20 mouse cellular contexts compared by ENCODE assay signal in the genomic region with DNA sequence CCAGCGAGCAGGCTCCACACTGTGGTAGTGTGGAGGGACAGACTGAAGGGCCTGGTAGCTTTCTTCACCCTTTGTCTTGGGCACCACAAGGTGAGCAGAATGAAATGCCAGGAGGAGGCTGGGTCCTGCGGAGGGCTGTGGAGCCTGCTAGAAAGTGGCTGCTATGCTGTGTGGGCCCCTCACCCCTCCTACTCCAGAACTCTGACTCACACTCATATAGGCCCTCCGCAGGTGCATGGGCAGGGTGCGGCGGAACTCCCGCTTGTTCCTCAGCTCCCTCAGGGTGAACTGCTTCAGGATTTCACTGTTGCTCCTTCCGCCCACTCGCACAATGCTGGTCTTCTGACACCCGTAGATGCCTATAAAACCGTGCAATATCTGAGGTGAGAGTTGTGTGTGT. TPM values are rescaled to one million over a fixed set of nuclear protein-coding genes. Genes with fewer than 3 reads are reported as not detected.
DNase-seq lines count a peak whose midpoint lies in the region; ATAC-seq and TF ChIP-seq lines count a peak whose summit lies in the region.
"Had no signal": no experiment of that assay in that cellular context is flagged by ENCODE, and none has a peak within 500 bp of the region (broad histone marks: within the 10 kb centered on the region; RNA-seq: fewer than 3 reads in every experiment).

No protein-coding gene starts in this region.

- no peak for TF ChIP-seq EP300 in heart, postnatal 0 days (IDR thresholded peaks at IDR 0.05; ENCODE audit: low read depth)

- intact Hi-C loops in heart, postnatal 10 days (cut with DNase I), result no loop called here
- intact Hi-C loops in left cerebral cortex, postnatal 10 days (cut with DNase I), result no loop called here

- no peaks in the 10 kb centered on the region for H3K27me3 ChIP-seq in heart, embryonic 11.5 days (ENCODE audit: control insufficient read depth, insufficient read depth, low read length)
- no peaks in the 10 kb centered on the region for H3K27me3 ChIP-seq in heart, postnatal 0 days (ENCODE audit: control insufficient read depth, insufficient read depth, low read length)
- H3K27me3 ChIP-seq in G1E (ENCODE audit: insufficient read depth, low read length), result no peaks in the 10 kb centered on the region
- no peaks in the 10 kb centered on the region for H3K27me3 ChIP-seq in stomach, embryonic 14.5 days (ENCODE audit: control insufficient read depth, insufficient read depth, low read length)
- H3K27me3 ChIP-seq: forebrain, embryonic 13.5 days; hindbrain, embryonic 12.5 days; liver, embryonic 15.5 days had no signal

- peaks cover 39% of the 10 kb centered on the region for H3K36me3 ChIP-seq in heart, embryonic 11.5 days (ENCODE audit: control insufficient read depth, insufficient read depth, low read length)
- peaks cover 75% of the 10 kb centered on the region for H3K36me3 ChIP-seq in heart, postnatal 0 days (replicated peaks; ENCODE audit: control insufficient read depth, insufficient read depth, low read length)
- H3K36me3 ChIP-seq in G1E (replicated peaks), result peaks cover 78% of the 10 kb centered on the region
- H3K36me3 ChIP-seq in stomach, embryonic 14.5 days (ENCODE audit: control insufficient read depth, insufficient read depth, low read length), result peaks cover 52% of the 10 kb centered on the region

- H3K9ac ChIP-seq in heart, embryonic 11.5 days (ENCODE audit: low read depth, low read length), result peak overlapping the region; percentile 40; the same call in 1 of the 2 replicates
- H3K9ac ChIP-seq in heart, postnatal 0 days (replicated peaks; ENCODE audit: low read depth, low read length), result no peak overlapping the region
- no peak overlapping the region for H3K9ac ChIP-seq in stomach, embryonic 14.5 days (replicated peaks; ENCODE audit: low read depth, low read length)
- H3K9ac ChIP-seq: forebrain, embryonic 13.5 days; hindbrain, embryonic 12.5 days; liver, embryonic 15.5 days had no signal

- H3K4me2 ChIP-seq in heart, embryonic 11.5 days, result no peak overlapping the region
- H3K4me2 ChIP-seq in heart, postnatal 0 days (ENCODE audit: low read depth, low read length), result no peak overlapping the region
- H3K4me2 ChIP-seq in stomach, embryonic 14.5 days (replicated peaks; ENCODE audit: low read depth, low read length), result no peak overlapping the region
- H3K4me2 ChIP-seq: forebrain, embryonic 13.5 days; hindbrain, embryonic 12.5 days; liver, embryonic 15.5 days; midbrain, embryonic 11.5 days had no signal

- no peak for TF ChIP-seq CTCF in heart, postnatal 0 days (IDR thresholded peaks at IDR 0.05; ENCODE audit: low read depth)
- no peak for TF ChIP-seq CTCF in G1E (IDR thresholded peaks at IDR 0.05; ENCODE audit: low read depth, low read length)

- H3K27ac ChIP-seq in heart, embryonic 11.5 days (ENCODE audit: low read depth, low read length), result peak overlapping the region; percentile 79
- peak overlapping the region; percentile 69 for H3K27ac ChIP-seq in heart, postnatal 0 days (ENCODE audit: low read depth)
- H3K27ac ChIP-seq in stomach, embryonic 14.5 days (ENCODE audit: low read length), result peak overlapping the region; percentile 50; the same call in 1 of the 2 replicates
- H3K27ac ChIP-seq: forebrain, embryonic 13.5 days; hindbrain, embryonic 12.5 days; kidney, postnatal 0 days; macrophage had no signal

- DNase-seq in heart, adult 8-10 months (ENCODE audit: low spot score), result no peak
- no peak for DNase-seq in heart, postnatal 0 days (ENCODE audit: low spot score)
- DNase-seq in heart, postnatal 10 days, result no peak
- DNase-seq in G1E (ENCODE audit: low spot score), result no peak
- DNase-seq in left cerebral cortex, postnatal 10 days (ENCODE audit: extremely low spot score in 1 of 2, low spot score in 2 of 2), result no peak
- DNase-seq: adrenal gland, postnatal 25 days; cerebellum, adult 9-10 months; kidney, adult 2 months; layer of hippocampus, adult 9-11 months; thymus, adult 18-20 months; thymus, postnatal 4 days had no signal

- ATAC-seq in heart, embryonic 11.5 days (replicated peaks; ENCODE audit: insufficient number of reproducible peaks, low FRiP score, low TSS enrichment), result no peak
- 0 out of 2 replicates have a peak, but pooled peaks have one; percentile 3 for ATAC-seq in heart, postnatal 0 days (ENCODE audit: insufficient read depth, low read depth)
- no peak for ATAC-seq in G1E (ENCODE audit: extremely low read depth, insufficient number of reproducible peaks, low FRiP score, poor library complexity, severe bottlenecking)
- ATAC-seq in stomach, embryonic 14.5 days (ENCODE audit: insufficient number of reproducible peaks, insufficient read depth, low FRiP score, low read depth), result peak; percentile 66; the same call in 1 of the 2 replicates
- ATAC-seq in megakaryocyte progenitor cell, adult 5-6 weeks (replicated peaks; ENCODE audit: poor library complexity), result no peak
- ATAC-seq: forebrain, embryonic 13.5 days had no signal

- no peak overlapping the region for H3K4me3 ChIP-seq in heart, embryonic 11.5 days (ENCODE audit: low read depth, low read length)
- no peak overlapping the region for H3K4me3 ChIP-seq in heart, postnatal 0 days (ENCODE audit: low read depth, low read length)
- H3K4me3 ChIP-seq in G1E (ENCODE audit: low read depth, low read length), result peak overlapping the region; percentile 22; the same call in 1 of the 2 replicates
- H3K4me3 ChIP-seq in stomach, embryonic 14.5 days (ENCODE audit: low read depth, low read length), result no peak overlapping the region
- H3K4me3 ChIP-seq: forebrain, embryonic 13.5 days; hindbrain, embryonic 12.5 days; liver, embryonic 15.5 days had no signal

- H3K4me1 ChIP-seq in heart, embryonic 11.5 days (ENCODE audit: control insufficient read depth, insufficient read depth, low read length), result peaks cover 11% of the 10 kb centered on the region
- H3K4me1 ChIP-seq in heart, postnatal 0 days (ENCODE audit: control insufficient read depth, insufficient read depth), result no peaks in the 10 kb centered on the region
- peaks cover 52% of the 10 kb centered on the region for H3K4me1 ChIP-seq in G1E (ENCODE audit: insufficient read depth, low read depth, low read length)
- no peaks in the 10 kb centered on the region for H3K4me1 ChIP-seq in stomach, embryonic 14.5 days (ENCODE audit: control insufficient read depth, insufficient read depth, low read length)

- no peaks in the 10 kb centered on the region for H3K9me3 ChIP-seq in heart, embryonic 11.5 days (replicated peaks; ENCODE audit: control insufficient read depth, low read length)
- no peaks in the 10 kb centered on the region for H3K9me3 ChIP-seq in heart, postnatal 0 days (replicated peaks; ENCODE audit: control insufficient read depth, low read length)
- no peaks in the 10 kb centered on the region for H3K9me3 ChIP-seq in G1E (replicated peaks)
- H3K9me3 ChIP-seq in stomach, embryonic 14.5 days (ENCODE audit: control insufficient read depth, low read depth, low read length), result no peaks in the 10 kb centered on the region
- H3K9me3 ChIP-seq: forebrain, embryonic 13.5 days; hindbrain, embryonic 12.5 days; liver, embryonic 15.5 days had no signal

- WGBS in heart, embryonic 11.5 days (ENCODE audit: insufficient replicate concordance), result 87% methylated on average over 10 of the region's 10 CpGs
- 77% methylated on average over 10 of the region's 10 CpGs for WGBS in heart, postnatal 0 days
- WGBS in stomach, embryonic 14.5 days, result 78% methylated on average over 10 of the region's 10 CpGs

RNA-seq across cellular contexts. Expression of a gene that starts 14.6 kb away (rescaled TPM):
- 6.3 and 6.7 TPM in 2 replicates for polyA plus RNA-seq in heart, embryonic 11.5 days (2014; fragmentation: Nextera tagmentation; extraction: Ambion mirVana)
- total RNA-seq in heart, adult 8-10 months (2022), result 10 to 100 TPM; 29.2 to 47.0 (median 40.3) TPM
- total RNA-seq in heart, postnatal 0 days (2014; rRNA removed; ENCODE audit: low replicate concordance), result 25.0 and 35.4 TPM in 2 replicates
- polyA plus RNA-seq in heart, postnatal 0 days (2015; fragmentation: Nextera tagmentation; extraction: Ambion mirVana), result 6.0 and 6.9 TPM in 2 replicates
- total RNA-seq in heart, postnatal 10 days (2021), result 10 to 100 TPM; 29.0 to 31.3 TPM
- total RNA-seq in G1E (2014; fragmentation: Nextera tagmentation), result 9.6 and 21.6 TPM in 2 replicates
- 12.4 and 13.5 TPM in 2 replicates for total RNA-seq in G1E (2017)
- 3.0 and 4.1 TPM in 2 replicates for polyA plus RNA-seq in G1E (2012)
- 6.7 TPM in 2 replicates for polyA plus RNA-seq in stomach, embryonic 14.5 days (2014; fragmentation: Nextera tagmentation; extraction: Ambion mirVana)
- total RNA-seq in megakaryocyte progenitor cell, adult 5-6 weeks (2015), result 14.9 and 18.2 TPM in 2 replicates
- total RNA-seq in megakaryocyte progenitor cell, adult 5-6 weeks (2017), result 25.3 and 26.1 TPM in 2 replicates
- 10 to 100 TPM; 29.7 to 33.6 TPM for total RNA-seq in left cerebral cortex, postnatal 10 days (2021)

RNA-seq across cellular contexts. Expression of a gene that starts 33.2 kb away (rescaled TPM):
- 29.3 and 30.6 TPM in 2 replicates for polyA plus RNA-seq in heart, embryonic 11.5 days (2014; fragmentation: Nextera tagmentation; extraction: Ambion mirVana)
- total RNA-seq in heart, adult 8-10 months (2022), result 10 to 100 TPM in 3 of 4 experiments, 1 to 10 TPM in 1; 9.0 to 12.3 (median 10.7) TPM
- 11.1 and 13.9 TPM in 2 replicates for total RNA-seq in heart, postnatal 0 days (2014; rRNA removed; ENCODE audit: low replicate concordance)
- polyA plus RNA-seq in heart, postnatal 0 days (2015; fragmentation: Nextera tagmentation; extraction: Ambion mirVana), result 17.2 and 17.3 TPM in 2 replicates
- 10 to 100 TPM; 17.5 to 18.3 TPM for total RNA-seq in heart, postnatal 10 days (2021)
- total RNA-seq in G1E (2014; fragmentation: Nextera tagmentation) (67.3 and 80.6 TPM in 2 replicates), G1E (2017) (89.3 and 101 TPM in 2 replicates)
- polyA plus RNA-seq in G1E (2012), result 124 and 137 TPM in 2 replicates
- 38.2 and 45.3 TPM in 2 replicates for polyA plus RNA-seq in stomach, embryonic 14.5 days (2014; fragmentation: Nextera tagmentation; extraction: Ambion mirVana)
- 34.4 and 35.0 TPM in 2 replicates for total RNA-seq in megakaryocyte progenitor cell, adult 5-6 weeks (2015)
- total RNA-seq in megakaryocyte progenitor cell, adult 5-6 weeks (2017), result 105 and 132 TPM in 2 replicates
- 10 to 100 TPM; 34.9 to 40.6 TPM for total RNA-seq in left cerebral cortex, postnatal 10 days (2021)

RNA-seq across cellular contexts. Expression of a gene that starts 52.1 kb away (rescaled TPM):
- polyA plus RNA-seq in heart, embryonic 11.5 days (2014; fragmentation: Nextera tagmentation; extraction: Ambion mirVana), result 55.6 and 62.0 TPM in 2 replicates
- 10 to 100 TPM; 40.7 to 48.5 (median 44.1) TPM for total RNA-seq in heart, adult 8-10 months (2022)
- total RNA-seq in heart, postnatal 0 days (2014; rRNA removed; ENCODE audit: low replicate concordance), result 9.5 and 23.9 TPM in 2 replicates
- 41.7 and 42.5 TPM in 2 replicates for polyA plus RNA-seq in heart, postnatal 0 days (2015; fragmentation: Nextera tagmentation; extraction: Ambion mirVana)
- total RNA-seq in heart, postnatal 10 days (2021), result 10 to 100 TPM; 54.2 TPM
- 30.9 and 34.9 TPM in 2 replicates for total RNA-seq in G1E (2014; fragmentation: Nextera tagmentation)
- 16.9 and 23.4 TPM in 2 replicates for total RNA-seq in G1E (2017)
- 28.4 and 31.8 TPM in 2 replicates for polyA plus RNA-seq in G1E (2012)
- 81.9 and 82.3 TPM in 2 replicates for polyA plus RNA-seq in stomach, embryonic 14.5 days (2014; fragmentation: Nextera tagmentation; extraction: Ambion mirVana)
- total RNA-seq in megakaryocyte progenitor cell, adult 5-6 weeks (2015), result 35.7 and 36.0 TPM in 2 replicates
- total RNA-seq in megakaryocyte progenitor cell, adult 5-6 weeks (2017), result 30.1 and 32.1 TPM in 2 replicates
- 10 to 100 TPM; 75.1 to 75.9 TPM for total RNA-seq in left cerebral cortex, postnatal 10 days (2021)

Comparison
In these comparisons a context has a peak if more than half of its experiments do, and no peak if none do; other contexts are left out.
1. ATAC-seq: peak in heart, postnatal 0 days (single experiment) and stomach, embryonic 14.5 days (single experiment); none in heart, embryonic 11.5 days (single experiment), G1E (single experiment) and megakaryocyte progenitor cell, adult 5-6 weeks (single experiment).
2. Peak in every context shown above with its lines, with median percentiles within 50 percentile points of each other: H3K27ac ChIP-seq.